In the genomic region with DNA sequence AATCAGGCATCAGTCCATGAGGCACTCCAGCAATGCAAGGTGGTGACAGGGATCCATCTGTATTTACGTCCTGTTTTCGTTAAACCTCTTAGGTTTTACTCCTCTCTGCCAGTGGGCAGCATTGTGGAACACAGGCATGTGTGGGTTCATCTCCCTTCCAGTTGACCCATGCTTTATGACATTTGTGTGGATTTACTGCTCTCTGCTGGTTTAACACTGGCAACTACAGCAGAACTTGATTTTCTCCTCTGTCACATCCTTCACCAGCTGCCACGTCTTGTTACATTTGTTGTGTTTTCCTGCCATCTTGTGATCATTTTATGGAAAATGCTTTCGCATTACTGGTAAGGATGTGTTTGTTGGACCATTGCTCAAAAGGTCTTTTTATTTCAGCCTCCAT, we compare ENCODE assay signal across 10 mouse cellular contexts. TPM values are rescaled to one million over a fixed set of nuclear protein-coding genes. Genes with fewer than 3 reads are reported as not detected.
A peak's percentile ranks its signal among the peaks of the same experiment; 100 is the strongest.
DNase-seq lines count a peak whose midpoint lies in the region; ATAC-seq lines count a peak whose summit lies in the region.
"Had no signal": no experiment of that assay in that cellular context is flagged by ENCODE, and none has a peak within 500 bp of the region (broad histone marks: within the 10 kb centered on the region; RNA-seq: fewer than 3 reads in every experiment).

No protein-coding gene starts in this region.

- 79% methylated on average over 4 of the region's 4 CpGs for WGBS in midbrain, embryonic 13.5 days
- 90% methylated on average over 4 of the region's 4 CpGs for WGBS in midbrain, embryonic 10.5 days
- WGBS in forebrain, embryonic 16.5 days = 73% methylated on average over 4 of the region's 4 CpGs

- no peaks in the 10 kb centered on the region for H3K4me1 ChIP-seq in midbrain, embryonic 13.5 days (replicated peaks)
- no peaks in the 10 kb centered on the region for H3K4me1 ChIP-seq in midbrain, embryonic 10.5 days
- no peaks in the 10 kb centered on the region for H3K4me1 ChIP-seq in forebrain, embryonic 16.5 days (replicated peaks; ENCODE audit: control insufficient read depth, insufficient read depth, low read length)

- peak; percentile 60; the same call in 1 of the 2 replicates for ATAC-seq in midbrain, embryonic 13.5 days
- peak; percentile 73 for ATAC-seq in forebrain, embryonic 16.5 days
- ATAC-seq: activated CD4-positive, CD25-positive, alpha-beta regulatory T cell, adult 4 months had no signal

- peak; percentile 10 to 15 for DNase-seq in heart, adult 9 months (ENCODE audit: low spot score in 2 of 2)
- no peak for DNase-seq in heart, adult 11 months
- DNase-seq in midbrain, embryonic 10.5 days (ENCODE audit: low spot score) = no peak
- peak; percentile 40 for DNase-seq in splenic B cell, adult 2 months (ENCODE audit: low read depth, low spot score)
- no peak for DNase-seq in cerebellum, adult 11-12 months
- no peak for DNase-seq in urinary bladder, postnatal 36 days (ENCODE audit: low spot score in 2 of 2)

- H3K4me2 ChIP-seq in midbrain, embryonic 13.5 days (replicated peaks) = no peak overlapping the region
- no peak overlapping the region for H3K4me2 ChIP-seq in forebrain, embryonic 16.5 days (ENCODE audit: low read length)

- H3K27me3 ChIP-seq in midbrain, embryonic 13.5 days = no peaks in the 10 kb centered on the region; the same call in 1 of the 2 replicates
- peaks cover 48% of the 10 kb centered on the region for H3K27me3 ChIP-seq in midbrain, embryonic 10.5 days (ENCODE audit: low read depth, poor library complexity, severe bottlenecking)
- no peaks in the 10 kb centered on the region for H3K27me3 ChIP-seq in forebrain, embryonic 16.5 days (replicated peaks; ENCODE audit: control insufficient read depth, insufficient read depth, low read length)
- H3K27me3 ChIP-seq in splenic B cell, adult 2 months (ENCODE audit: control insufficient read depth, insufficient read depth, low read length, poor library complexity, severe bottlenecking) = no peaks in the 10 kb centered on the region; the same call in 1 of the 2 replicates

- H3K9ac ChIP-seq in midbrain, embryonic 13.5 days (replicated peaks) = no peak overlapping the region
- no peak overlapping the region for H3K9ac ChIP-seq in forebrain, embryonic 16.5 days (replicated peaks; ENCODE audit: low read depth, low read length)

- no peaks in the 10 kb centered on the region for H3K9me3 ChIP-seq in midbrain, embryonic 13.5 days
- H3K9me3 ChIP-seq in midbrain, embryonic 10.5 days (replicated peaks) = no peaks in the 10 kb centered on the region
- no peaks in the 10 kb centered on the region for H3K9me3 ChIP-seq in forebrain, embryonic 16.5 days (ENCODE audit: control insufficient read depth, low read length)

- no peak overlapping the region for H3K4me3 ChIP-seq in midbrain, embryonic 13.5 days (replicated peaks)
- no peak overlapping the region for H3K4me3 ChIP-seq in midbrain, embryonic 10.5 days
- no peak overlapping the region for H3K4me3 ChIP-seq in forebrain, embryonic 16.5 days (replicated peaks; ENCODE audit: low read length)

- no peaks in the 10 kb centered on the region for H3K36me3 ChIP-seq in midbrain, embryonic 13.5 days
- H3K36me3 ChIP-seq in midbrain, embryonic 10.5 days = no peaks in the 10 kb centered on the region
- H3K36me3 ChIP-seq in forebrain, embryonic 16.5 days (ENCODE audit: control insufficient read depth, insufficient read depth) = no peaks in the 10 kb centered on the region
- H3K36me3 ChIP-seq in splenic B cell, adult 2 months (ENCODE audit: control insufficient read depth, insufficient read depth, low read length, poor library complexity, severe bottlenecking) = no peaks in the 10 kb centered on the region

- no peak overlapping the region for H3K27ac ChIP-seq in midbrain, embryonic 13.5 days
- H3K27ac ChIP-seq in midbrain, embryonic 10.5 days (replicated peaks) = no peak overlapping the region
- H3K27ac ChIP-seq in forebrain, embryonic 16.5 days (ENCODE audit: low read length) = no peak overlapping the region
- H3K27ac ChIP-seq: macrophage had no signal

RNA-seq across cellular contexts. Expression of gene Hccs, which starts 20.6 kb away (rescaled TPM):
- polyA plus RNA-seq in midbrain, embryonic 13.5 days (2015; fragmentation: Nextera tagmentation; extraction: Ambion mirVana) = 40.7 and 42.1 TPM in 2 replicates
- polyA plus RNA-seq in midbrain, embryonic 10.5 days (2016; fragmentation: Nextera tagmentation; extraction: Ambion mirVana) = 42.4 and 43.9 TPM in 2 replicates
- polyA plus RNA-seq in forebrain, embryonic 16.5 days (2015; fragmentation: Nextera tagmentation; extraction: Ambion mirVana) = 34.3 and 42.9 TPM in 2 replicates

Comparison
In these comparisons a context has a peak if more than half of its experiments do, and no peak if none do; other contexts are left out.
1. DNase-seq: peak in heart, adult 9 months (2 of 2) and splenic B cell, adult 2 months (single experiment); none in heart, adult 11 months (single experiment), midbrain, embryonic 10.5 days (single experiment), cerebellum, adult 11-12 months (single experiment) and urinary bladder, postnatal 36 days (0 of 2).